Mouse (Mus musculus) adrenal gland, postnatal 14 days (tissue): Measurements from ENCODE around the gene Evi5. TPM values are rescaled to one million over a fixed set of nuclear protein-coding genes. Genes with fewer than 3 reads are reported as not detected.

Experiments
- DNase-seq: peaks from one replicate; pipeline ENCODE4 v3.0.0; 2021; ENCODE audit warnings: mixed read lengths
- total RNA-seq: library from RNA; stranded (reverse); gene quantifications from 2 replicates; pipeline ENCODE4 v1.2.3, GENCODE M21; 2021

Gene Evi5
- total RNA-seq, 1 experiment from 2014 or later: 53.6 TPM

DNA sequence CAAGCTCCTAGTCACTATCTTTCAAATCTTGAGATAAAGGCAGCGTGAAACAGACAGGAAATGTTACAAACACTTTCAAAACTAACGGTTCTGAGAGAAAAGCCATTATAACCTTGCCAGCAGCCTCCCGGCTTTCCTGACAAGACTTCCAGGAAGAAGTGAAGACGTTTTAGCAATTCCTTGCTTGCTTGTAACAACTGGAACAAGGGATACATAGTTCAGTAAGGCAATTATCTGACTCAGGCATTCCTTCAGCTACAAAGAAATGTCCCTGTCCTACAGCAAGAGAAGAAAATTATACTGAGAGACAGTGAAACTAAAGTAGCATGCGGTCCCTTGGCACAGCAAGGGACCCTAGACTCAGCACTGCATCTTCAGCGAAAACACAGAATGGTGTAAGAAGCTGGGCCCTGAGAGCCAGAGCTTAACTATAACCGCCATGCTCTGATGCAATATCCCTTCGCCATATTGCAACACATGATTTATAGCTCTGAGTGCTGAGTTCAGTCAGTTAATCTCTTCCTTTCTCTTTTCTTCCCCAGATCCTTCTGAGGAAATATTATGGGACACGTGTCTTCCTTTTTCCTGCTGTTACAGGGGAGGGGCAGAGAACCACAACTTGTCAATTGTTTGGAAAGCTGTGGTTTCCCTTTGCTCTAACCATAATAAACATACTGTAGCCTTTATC is 125.5 kb downstream of the Evi5 start:
- peak; percentile 50 for DNase-seq

DNA sequence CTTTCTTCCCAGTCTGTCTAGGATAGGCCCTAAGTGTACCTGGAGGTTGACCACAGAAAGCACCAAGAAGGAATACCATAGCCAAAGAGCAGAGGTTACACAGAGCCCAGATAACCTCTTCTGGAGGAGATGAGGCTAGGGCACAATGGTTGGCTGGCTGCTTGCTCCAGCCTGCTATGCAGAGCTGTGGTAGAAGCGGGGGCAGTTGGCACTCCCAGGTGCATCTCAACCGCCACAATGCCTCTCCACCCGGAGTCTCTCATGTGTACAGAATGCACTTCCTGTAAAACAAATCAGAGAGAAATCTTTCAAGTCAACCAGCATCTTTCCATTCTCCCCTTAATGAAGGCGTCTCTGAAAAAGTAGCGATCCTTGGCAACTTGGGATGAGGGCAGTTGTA is 135.9 kb downstream of the Evi5 start:
- DNase-seq: no peak

DNA sequence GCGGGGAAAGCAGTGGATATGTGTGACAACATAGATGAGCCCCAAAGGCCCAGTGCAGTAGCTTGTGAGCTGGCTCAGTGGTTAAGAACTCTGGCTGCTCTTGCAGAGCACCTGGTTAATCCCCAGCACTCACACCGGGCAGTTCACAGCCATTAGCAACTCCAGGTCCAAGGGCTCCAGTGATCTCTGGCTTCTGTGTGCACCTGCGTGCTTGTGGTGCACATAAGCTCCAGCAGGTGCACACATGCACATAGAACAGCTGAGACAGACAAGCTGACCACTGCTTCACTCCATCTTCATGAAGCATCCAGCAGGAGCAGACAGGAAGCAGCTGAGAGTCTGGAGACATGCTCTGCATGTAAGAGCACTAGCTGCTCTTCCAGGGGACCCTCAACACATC is 136.6 kb downstream of the Evi5 start:
- no peak for DNase-seq

DNA sequence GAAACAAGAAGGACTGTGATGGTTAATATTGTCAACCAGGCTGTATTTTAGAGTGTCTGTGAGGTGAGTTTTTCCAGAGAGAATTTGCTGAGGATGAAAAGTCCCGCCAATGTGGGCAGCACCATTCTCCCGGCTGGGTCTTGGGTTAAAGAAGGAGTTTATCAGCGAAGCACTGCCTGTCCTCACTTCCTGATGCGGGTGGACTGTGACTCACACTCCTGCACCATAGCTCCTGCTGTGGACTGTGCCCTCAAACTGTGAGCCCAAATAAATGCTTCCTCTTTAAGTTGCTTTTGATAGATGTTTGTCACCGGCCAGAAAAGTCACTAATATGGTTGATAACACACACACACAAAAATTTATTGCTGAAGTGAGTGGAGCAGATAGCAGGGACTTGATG is 138.7 kb downstream of the Evi5 start:
- no peak for DNase-seq

DNA sequence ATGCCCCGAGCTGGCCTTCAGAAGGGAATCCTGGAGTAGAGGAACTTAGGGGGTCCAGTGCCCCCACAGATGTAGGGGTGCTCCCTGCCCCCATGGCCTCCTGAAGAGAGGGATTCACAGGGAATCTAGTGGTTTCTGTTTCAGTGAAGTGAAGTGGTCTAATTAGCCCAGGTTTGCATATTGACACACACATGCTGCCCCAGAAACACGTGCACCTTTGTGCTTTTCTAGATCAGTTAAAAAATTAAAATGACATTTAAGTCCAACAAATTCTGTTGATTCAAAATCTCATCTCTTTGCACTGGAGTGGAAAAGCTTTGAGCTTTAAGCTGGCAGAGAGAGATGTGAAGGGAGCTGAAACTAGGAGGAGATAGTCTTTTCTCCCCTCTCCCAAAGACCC is 143.1 kb downstream of the Evi5 start:
- no peak for DNase-seq

DNA sequence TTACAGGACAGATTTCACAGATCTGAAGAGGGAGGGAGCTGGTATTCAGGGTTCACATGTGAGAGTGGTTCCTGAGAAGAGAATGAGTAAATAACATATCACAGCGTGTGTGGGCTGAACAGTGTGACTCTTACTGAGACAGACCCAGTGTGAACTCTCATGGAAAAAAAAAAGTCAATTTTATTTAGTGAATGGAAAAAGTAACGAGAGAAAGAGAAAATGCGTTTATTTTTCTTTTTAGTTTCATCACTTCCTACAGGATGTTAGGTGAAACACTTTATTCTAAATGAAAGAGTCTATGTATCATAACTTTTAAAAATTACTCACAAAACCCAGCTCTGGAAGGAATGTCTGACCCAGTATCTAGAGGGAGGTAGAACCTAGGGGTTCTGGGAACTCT is 143.5 kb downstream of the Evi5 start:
- no peak for DNase-seq

DNA sequence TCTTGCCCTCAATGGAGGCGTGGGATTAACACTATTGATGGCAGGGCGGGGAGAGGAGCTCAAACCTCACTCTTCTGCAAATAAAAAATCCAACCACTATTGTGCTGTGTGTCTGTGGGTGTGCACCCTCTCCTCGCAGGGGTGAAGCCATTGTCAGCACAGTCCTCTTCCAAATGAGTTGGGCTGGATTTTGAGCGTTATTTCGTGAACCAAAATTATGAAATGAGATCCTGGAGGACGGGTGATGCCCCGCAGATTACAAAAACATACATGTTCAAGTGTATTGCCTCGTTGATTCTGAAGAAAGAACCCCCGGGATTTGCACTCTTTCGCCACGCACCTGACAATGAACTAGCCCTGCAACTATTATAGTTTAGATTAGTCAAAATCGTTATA is 147.9 kb downstream of the Evi5 start:
- DNase-seq: no peak

DNA sequence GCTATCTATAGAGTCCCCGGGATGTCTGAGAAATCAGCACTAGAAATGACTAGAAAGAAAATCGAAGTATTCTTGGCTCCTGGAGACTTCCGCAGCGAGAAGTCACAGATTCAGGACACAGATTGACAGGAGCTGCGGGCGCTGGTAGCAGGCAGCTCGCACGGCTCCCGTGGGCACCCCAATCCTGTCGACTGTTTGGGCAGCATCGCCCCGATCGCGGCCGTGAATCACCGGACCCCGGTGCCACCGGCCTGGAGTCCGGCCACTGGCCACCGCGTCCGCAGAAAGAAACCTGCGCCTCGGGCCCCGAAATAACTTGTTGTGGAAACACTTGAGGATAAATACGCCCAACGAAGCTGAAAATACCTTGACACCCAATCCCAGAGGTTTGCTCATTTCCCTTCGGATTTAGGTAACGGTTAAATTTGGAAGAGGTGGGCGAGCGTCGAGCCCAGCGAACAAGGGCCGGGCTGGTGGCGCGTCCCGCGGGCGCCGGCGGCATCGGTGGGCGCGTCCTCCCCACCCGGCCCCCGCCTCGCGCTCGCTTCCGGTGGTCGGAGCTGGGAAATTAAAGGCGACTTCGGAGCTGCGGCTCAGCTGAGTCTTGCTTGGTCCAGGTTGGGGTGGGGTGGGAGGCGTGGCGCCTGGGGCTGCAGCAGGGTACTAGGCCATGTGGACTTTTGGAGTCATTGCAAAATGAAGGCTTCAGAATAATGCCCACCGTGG is 148.5 kb downstream of the Evi5 start:
- DNase-seq: peak; percentile 36

DNA sequence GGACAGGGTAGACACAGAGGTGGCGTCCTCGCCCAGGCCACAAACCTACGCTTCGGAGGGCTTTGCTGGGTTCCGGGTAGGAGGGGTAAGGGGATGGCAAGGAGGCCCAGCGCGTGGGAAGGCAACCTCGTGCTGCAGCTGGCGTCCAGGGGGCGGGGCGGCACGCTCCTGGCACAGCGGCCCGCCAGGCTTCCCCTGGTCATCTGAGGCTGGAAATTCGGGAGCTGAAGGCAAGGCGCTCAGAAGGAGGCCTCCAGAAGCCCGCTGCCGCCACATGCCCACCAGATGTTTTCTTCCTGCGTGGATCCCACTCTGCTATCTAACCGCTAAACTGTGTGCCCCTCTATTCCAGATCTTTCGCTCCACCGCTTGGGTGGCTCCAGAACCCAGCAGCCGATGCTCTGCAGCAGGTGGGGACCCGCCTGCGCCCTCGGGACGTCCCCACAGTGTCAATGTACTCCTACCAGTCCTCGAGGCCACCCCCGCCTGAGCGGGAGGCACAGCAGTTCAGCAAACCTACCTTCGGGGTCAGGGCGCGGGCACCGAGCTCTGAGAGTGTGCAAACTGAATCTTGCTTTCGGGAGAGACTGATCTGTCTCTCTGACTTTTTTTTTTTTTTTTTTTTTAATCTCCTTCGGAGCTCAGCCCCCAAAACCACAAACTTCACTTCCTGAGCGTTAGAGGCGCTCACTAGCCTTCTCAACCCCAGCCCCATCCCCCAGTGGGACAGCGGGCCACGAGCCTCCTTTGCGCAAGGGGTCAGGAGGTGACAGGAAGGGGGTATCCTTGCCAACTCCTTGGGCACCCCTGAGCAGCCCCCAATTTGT is 149.3 kb downstream of the Evi5 start, which contains the start of gene Gfi1:
Gfi1 (minus strand) TSS at position 602 of the 827 bp plus-strand sequence.
- DNase-seq: peak; percentile 25

DNA sequence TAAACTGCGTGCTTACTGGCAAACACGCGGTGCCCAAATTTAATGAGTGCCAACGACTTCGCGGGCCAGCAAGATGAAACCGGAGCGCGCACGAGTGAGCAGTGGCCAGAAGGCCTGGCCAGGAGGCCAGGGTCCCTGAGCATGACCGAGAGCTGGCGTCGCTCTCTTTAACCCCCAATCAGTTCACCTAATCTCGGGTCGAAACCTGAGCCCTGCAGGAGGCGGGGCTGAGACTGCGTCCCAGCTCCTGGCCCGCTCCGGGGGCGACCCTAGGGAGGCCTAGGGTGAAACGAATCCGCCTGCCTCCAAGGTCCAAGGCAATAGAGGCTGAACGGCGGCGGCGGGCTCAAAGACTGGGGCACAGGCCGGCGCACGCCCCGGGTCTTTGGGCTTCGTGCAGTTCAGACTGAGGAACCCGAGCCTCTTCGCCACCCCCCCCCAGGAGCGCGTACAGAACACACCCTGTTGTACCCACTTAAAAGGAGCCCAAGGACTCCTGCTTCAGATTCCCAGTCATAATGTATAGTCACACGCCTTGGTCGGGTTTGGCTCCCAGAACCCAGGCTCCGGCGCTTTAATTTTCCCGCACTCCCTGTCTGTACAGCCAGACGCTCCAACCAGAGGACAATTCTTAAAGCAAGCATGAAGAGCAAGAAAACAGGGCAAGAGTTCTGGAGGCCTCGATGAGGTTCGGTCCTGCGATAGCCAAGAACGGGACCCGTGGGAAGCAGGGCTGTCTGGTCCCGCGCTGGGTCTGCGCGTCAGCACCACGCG is 150.1 kb downstream of the Evi5 start:
- peak; percentile 28 for DNase-seq

DNA sequence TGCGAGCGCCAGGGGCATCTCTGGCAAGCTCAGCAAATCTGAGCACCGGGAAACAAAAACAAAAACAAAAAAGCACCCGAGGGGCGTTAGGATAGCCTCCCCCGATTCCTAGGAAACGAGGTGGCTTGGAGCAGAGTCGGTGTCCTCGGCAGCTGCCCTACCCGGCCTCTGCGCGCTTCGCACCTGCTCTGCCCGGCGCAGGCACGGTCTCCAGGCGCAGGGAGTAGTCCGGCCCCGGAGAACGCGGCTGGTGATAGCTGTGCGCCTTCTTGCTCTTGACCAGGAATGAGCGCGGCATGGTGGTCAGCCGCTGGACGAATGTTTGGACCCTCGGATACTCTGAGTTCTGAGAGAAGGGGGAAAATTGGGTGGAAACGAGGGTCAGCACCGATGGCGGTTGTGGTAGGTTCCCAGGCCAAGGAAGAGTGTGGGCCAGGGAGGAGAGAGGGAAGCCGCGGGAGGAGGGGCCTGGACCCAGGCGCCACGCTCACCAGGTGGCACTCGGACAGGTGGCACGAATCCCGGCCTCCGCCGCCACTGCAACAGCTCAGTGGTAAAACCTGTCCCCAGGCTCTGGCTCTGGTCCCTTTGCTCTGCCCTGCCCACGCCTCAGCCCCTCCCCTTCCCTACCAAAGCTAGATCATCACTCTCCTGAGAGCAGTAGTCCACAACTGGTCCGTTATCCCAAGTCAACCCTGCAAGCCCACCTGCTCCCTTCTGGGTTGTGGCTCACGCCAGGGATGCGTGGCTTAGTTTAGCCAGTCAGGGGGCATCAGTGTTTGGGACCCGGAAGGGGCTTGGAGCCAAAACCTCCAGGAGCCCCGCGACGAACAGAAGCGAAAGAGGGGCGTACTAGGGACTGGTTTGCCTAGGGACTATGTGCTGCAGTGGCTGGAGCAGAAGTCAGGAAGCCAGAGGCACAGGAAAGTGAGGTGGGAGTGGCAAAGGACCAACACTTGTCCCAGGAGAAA is 151.1 kb downstream of the Evi5 start:
- DNase-seq: peak; percentile 21

DNA sequence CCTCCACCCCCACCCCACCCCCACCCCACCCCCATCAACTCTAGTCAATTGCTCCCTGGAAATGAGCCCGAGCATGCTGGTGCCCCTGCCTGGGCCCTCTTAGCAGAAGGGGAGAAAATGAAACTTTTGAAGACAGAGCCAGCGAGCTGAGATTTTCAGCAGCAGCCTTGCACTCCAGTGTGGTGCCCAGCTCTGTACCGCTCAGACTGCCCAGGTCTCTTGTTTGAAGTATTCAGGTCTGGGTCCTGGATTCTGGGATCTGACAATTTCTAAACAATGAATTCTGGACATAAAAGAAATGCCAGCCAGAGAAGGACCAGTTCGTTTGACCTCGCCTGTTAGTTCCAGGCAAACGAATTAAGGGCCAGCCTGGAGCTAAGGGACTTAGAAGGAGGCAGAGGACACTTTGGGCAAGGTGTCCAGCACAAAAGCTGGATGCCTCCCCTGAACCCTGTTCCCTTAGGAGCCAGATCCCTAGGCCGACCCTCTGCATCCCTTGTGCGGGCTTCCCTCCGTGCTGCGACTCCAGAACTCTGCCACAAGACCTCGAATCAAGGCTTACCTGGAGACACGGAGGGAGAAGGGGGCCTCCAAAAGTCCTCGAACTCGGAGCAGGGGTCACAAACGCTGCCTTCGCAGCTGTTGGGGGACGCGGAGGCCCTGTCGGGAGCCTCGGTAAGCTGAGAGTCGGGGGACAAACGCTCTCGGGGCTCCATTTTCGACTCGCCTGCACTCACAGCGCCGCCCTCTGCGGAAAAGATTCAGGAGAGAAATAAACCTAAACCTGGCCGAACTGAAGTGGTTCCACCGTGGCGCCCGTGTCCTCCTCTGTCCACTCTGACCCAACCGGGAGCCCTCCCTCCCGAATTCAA is 152.0 kb downstream of the Evi5 start:
- DNase-seq: peak; percentile 11

DNA sequence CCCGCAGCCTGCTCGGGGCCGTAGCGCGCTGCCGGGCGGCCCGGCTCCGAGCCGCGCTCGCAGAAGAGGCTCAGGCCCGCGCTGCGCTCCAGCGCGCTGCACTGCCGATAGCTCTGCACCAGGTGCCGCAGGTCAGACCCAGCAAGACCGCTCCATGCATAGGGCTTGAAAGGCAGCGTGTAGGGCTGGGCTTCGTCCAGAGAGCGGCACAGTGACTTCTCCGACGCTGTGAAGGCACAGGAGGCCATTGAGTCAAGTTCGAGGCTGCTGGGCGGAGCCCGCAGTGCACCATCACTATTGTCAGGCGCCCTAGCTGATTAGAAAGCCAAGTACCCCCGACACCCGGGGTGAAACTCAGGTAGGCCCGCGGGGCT is 153.3 kb downstream of the Evi5 start:
- DNase-seq: no peak

DNA sequence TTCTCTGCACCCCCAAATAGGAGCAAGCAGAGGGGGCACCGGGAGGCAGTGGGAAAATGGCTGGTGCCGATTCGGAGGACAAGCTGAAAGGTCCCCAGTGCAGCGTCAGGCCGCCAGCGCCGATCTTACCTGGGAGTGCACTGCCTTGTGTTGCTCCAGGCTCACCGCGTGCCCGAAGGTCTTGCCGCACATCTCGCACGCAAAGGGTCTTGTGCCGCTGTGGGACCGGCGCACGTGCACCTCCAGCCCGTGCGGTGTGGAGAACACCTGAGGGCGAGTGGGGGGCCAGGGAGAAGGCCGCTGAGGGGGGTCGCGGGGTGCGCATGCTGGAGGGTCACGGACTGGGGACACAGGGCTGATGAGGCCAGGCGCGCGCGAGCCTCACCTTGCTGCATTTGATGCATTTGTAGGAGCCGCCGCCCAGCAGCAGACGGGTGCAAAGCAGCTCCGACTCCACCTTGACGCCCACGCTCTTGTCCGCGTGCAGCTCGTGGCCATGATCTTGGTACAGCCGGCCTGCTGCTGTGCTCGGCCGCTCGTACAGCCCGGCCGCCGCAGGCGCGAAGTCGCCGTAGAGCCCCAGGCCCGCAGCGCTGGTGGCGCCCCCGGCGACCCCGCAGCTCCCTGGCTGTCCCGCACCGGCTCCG is 153.8 kb downstream of the Evi5 start:
- DNase-seq: no peak

DNA sequence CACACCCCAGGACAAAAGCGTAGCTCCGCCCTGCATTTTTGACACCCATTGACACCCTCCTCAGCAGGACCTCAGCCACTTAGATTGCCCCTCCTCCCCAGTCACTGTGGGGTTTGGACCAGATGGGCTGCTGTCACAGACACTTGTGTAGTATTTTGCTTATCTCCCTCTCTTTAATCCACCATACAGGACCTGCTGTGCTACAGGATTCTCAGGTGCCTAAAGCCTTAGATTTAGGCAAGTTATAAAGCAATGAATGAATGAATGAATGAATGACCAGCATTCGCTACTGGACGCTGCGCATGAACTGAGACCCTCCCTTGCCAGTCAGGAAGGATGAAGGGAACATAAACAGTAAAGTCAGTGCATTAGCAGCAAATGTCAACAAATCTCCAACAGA is 154.4 kb downstream of the Evi5 start:
- no peak for DNase-seq

DNA sequence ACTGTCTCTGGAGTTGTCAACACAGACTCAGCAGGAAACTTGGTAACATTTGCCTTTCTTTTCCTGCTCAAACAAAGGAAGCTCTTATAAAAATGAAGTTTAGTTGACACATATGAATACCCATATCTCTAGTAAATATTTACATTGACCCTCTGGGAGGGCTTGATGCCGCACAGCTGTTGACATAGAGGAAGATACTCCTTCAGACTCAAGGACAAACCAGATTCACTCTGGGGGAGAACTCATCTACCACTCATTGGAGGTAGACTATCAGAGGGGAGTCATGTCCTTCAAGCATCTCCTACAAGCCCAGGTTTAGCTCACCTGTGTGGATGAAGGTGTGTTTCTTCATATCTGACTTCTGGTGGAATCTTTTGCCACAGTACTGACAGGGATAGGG is 155.1 kb downstream of the Evi5 start:
- no peak for DNase-seq

DNA sequence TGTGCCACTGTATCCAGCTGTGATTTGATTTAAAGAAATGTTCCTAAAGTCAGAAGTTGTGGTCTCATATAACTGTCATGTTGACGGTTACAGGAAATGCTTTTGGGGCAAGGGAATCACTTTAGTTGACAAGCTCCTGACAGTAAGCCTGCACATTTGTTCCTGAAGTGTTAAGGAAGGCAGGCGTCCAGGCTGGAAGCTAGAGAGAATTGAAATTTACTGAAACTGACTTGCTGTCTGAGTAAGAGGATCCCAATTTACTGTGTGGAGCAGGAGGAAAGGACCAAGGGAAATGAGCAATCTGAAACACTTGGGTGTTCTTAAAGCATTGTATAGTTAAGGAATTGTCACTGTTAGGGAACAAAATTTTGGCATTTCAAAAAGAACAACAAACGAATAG is 155.7 kb downstream of the Evi5 start:
- no peak for DNase-seq

DNA sequence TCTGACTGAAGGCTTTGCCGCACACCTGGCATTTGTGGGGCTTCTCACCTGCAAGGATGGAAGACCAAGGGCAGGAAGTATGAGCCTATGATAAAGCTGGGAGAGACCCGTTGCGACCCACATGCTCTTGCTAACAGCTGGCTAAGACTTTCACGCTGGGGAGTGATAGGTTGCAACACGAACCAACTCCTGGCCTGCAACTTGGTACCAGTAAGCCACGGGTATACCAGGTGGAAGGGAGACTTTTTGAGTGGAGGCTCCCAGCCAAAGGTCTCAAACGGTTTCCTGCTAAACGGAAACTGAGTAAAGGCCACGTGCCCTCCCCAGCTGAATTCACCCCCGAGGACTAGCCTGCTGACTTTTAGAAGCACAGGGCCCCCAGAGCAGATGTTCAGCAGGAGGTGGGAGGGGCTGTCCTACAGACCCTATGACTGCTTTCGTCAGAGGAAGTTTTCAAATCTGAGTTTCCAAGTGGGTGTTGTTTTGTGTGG is 157.0 kb downstream of the Evi5 start:
- no peak for DNase-seq

DNA sequence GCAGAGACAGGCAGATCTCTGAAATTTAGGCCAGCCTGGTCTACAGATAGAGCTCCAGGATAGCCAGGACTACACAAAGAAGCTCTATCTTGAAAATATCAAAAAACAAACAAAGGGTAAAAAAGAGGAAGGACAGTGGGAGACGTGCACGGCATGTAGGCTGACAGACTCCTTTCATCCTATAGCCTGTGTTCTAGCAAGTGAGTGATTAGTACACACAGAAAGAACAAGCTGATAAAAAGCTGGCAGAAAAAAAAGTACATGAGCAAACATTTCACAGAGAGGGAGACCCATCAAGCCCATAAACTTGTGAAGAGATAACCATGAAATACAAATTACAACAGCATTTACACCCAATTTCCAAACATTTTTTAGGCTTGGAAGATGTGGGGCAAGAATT is 163.2 kb downstream of the Evi5 start:
- DNase-seq: no peak
